Mouse (Mus musculus) forebrain, embryonic 13.5 days (tissue): ENCODE measurements at regions not wholly inside any gene's neighbourhood (a gene's known extent, or its start where the extent isn't known, plus 50 kb on each side); places are given as distances from the start of the nearest gene placed in this dataset.

Source experiments
- ATAC-seq: fragments of 200-750 bp; cut with Nextera tagmentation; 2 replicates; pipeline ENCODE4 v1.8.0; 2017
- H3K27ac ChIP-seq: fragments of 300-500 bp; sonication (generic); 2 replicates; pipeline ENCODE4 v1.5.1; 2015; ENCODE audit warnings: inconsistent platforms, mild to moderate bottlenecking, moderate library complexity
- H3K27me3 ChIP-seq: fragments of 300-500 bp; sonication (generic); 2 replicates; pipeline ENCODE4 v1.6.1; 2015; ENCODE audit warnings: mild to moderate bottlenecking, inconsistent platforms
- H3K36me3 ChIP-seq: fragments of 300-500 bp; sonication (generic); 2 replicates; pipeline ENCODE4 v1.6.1; 2015; ENCODE audit warnings: mild to moderate bottlenecking, inconsistent platforms; ENCODE audit not compliant: poor library complexity, severe bottlenecking
- H3K4me1 ChIP-seq: fragments of 300-500 bp; sonication (generic); 2 replicates; pipeline ENCODE4 v1.6.1; 2015; ENCODE audit warnings: inconsistent platforms
- H3K4me2 ChIP-seq: fragments of 300-500 bp; sonication (generic); 2 replicates; pipeline ENCODE4 v1.6.1; 2015; ENCODE audit warnings: inconsistent platforms, mild to moderate bottlenecking, moderate library complexity
- H3K4me3 ChIP-seq: fragments of 300-500 bp; sonication (generic); 2 replicates; pipeline ENCODE4 v1.5.1; 2015; ENCODE audit warnings: mild to moderate bottlenecking, inconsistent platforms
- H3K9ac ChIP-seq: fragments of 300-500 bp; sonication (generic); 2 replicates; pipeline ENCODE4 v1.6.1; 2015; ENCODE audit warnings: mild to moderate bottlenecking, inconsistent platforms
- H3K9me3 ChIP-seq: fragments of 300-500 bp; sonication (generic); replicated peaks from 2 replicates; pipeline ENCODE4 v1.6.1; 2016; ENCODE audit warnings: inconsistent platforms
- WGBS: fragments of 180-500 bp; shearing (Covaris S2); methylation state at CpG from one replicate; pipeline ENCODE4 v1.1.7; 2015; 5-methylcytosine and 5-hydroxymethylcytosine counted together

DNA sequence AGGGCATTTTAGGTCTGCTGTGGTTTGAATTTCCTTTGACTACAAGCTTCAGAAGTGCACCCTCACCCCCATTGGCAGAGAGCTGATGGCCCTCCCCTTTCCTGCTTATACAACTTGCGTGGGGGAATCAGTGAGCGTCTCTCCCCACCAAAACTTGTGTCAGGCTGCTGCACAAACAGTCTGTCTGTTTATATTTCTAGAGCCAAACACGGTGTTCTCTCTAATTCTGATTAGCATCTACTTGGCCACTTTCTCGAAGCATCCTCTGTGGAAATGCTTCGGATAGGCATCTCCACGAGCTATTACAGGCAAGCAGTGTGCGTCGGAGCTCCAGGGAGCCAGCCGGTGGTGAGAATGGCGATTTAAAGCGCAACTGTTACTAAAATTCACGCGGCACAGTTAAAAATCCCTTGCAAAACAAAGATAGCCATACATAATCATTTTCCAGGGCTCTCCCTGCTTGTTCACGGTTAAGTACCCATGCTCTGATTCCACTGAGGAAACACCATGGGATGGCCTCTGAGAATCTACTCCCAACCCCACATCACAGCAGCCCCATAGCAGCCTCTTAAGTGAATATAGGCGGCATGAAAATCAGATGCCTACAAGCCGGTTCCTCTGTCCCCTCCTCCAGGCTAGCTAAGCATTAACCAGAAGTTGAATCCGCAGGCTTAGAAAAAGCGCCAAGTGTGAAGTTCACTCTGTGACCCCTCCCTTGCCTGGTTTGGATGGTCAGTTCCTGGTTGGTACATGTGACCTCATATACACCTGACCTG is 273.7 kb upstream of the Sall1 start:
- whole genome bisulfite sequencing = 23% methylated on average over 18 of the region's 18 CpGs
- H3K9ac ChIP-seq = peak overlapping the region; percentile 37; the same call in 1 of the 2 replicates
- ATAC-seq = peak; percentile 69; the same call in 1 of the 2 replicates
- H3K27me3 ChIP-seq = no peaks in the 10 kb centered on the region
- H3K4me2 ChIP-seq = peak overlapping the region; percentile 45
- peak overlapping the region; percentile 77 for H3K27ac ChIP-seq
- H3K4me3 ChIP-seq = no peak overlapping the region
- H3K36me3 ChIP-seq = no peaks in the 10 kb centered on the region
- peaks cover 41% of the 10 kb centered on the region for H3K4me1 ChIP-seq
- no peaks in the 10 kb centered on the region for H3K9me3 ChIP-seq

DNA sequence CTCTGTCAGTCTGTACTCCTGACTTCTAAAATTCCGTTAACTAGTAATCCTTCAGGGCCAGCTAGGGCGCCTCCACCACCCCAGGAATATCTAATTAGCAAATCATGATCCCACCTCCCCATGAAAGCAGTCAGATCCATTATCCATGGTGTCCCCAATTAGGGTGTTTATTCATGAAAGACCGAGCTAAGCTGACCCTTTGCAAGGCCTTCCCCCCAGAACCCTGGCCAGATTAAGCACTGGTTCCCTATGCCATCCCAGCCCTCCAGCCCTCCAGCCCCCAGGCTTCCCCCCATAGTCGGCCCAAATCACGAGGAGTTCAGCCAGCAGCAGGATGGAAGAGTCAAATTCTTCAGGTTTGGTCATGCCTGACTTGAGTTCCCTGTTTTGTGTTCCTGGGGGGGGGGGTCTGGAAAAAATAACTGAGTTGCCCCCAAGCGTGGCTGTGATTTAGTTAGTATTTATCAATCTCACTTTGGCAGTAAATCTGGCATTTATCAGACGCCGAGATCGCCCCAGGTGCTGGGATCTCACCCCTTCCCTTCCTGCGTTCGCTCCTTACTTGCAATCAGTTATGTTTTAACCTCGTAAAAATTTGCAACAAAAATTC is 272.7 kb upstream of the Sall1 start:
- Histone ChIP-seq H3K4me3 (no peak overlapping the region), H3K27ac (no peak overlapping the region; the same call in 1 of the 2 replicates), H3K4me1 (peaks cover 41% of the 10 kb centered on the region), H3K27me3 (no peaks in the 10 kb centered on the region), H3K4me2 (peak overlapping the region; percentile 8; the same call in 1 of the 2 replicates), H3K9me3 (no peaks in the 10 kb centered on the region), H3K36me3 (no peaks in the 10 kb centered on the region), H3K9ac (no peak overlapping the region)
- ATAC-seq = no peak
- 28% methylated on average over 12 of the region's 12 CpGs for WGBS

DNA sequence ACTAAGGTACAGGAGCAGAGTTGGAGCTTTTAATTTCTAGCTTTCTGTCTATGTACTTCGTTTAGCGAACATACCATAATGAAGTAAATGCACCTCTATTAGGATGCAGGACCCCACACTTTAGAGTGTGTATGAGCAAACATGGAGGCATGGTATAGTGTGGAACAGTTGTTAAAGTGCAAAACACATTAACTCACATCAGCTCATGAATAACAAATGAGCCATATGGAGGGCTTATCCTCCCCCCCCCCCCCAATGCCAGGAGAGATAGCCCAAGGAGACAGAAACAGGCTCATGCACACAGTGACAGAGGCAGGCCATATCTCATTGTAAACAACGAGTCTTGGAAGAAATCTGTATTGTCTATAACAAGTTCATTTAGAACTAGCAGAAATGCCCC is 270.9 kb upstream of the Sall1 start:
- Histone ChIP-seq H3K4me2 (no peak overlapping the region), H3K9me3 (no peaks in the 10 kb centered on the region), H3K9ac (no peak overlapping the region), H3K4me3 (no peak overlapping the region), H3K4me1 (peaks cover 56% of the 10 kb centered on the region), H3K27me3 (no peaks in the 10 kb centered on the region), H3K36me3 (no peaks in the 10 kb centered on the region), H3K27ac (no peak overlapping the region)
- WGBS = 73% methylated on average over 3 of the region's 3 CpGs
- ATAC-seq = peak; percentile 10; the same call in 1 of the 2 replicates

DNA sequence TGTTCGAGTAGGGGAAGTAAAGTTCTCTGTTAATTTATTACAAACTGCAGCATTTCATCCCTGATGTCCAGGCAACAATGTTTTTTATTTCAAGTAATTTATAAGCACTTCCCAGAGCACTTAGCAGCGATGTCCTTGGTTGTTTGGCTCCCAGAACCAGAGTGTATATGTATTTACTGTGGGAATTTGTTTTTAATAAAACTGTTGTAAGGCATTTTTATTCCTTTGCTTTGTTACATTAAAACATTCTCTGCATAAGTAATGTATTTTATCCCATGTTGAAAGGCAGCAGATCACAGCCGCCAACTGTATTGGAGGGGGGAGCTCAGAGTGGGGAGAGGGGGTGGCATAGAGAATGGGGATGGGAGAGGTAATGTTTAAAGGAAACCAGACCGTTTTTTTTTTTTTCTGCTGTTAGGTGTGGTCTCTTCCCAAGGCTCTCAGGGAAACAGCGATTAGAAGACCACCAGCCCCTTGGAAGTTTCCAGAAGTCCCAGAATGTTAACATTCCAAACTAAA is 266.8 kb upstream of the Sall1 start:
- whole genome bisulfite sequencing = 7% methylated on average over 5 of the region's 5 CpGs
- peak; percentile 70; the same call in 1 of the 2 replicates for ATAC-seq
- H3K9ac ChIP-seq = no peak overlapping the region
- H3K27ac ChIP-seq = peak overlapping the region; percentile 37
- no peaks in the 10 kb centered on the region for H3K36me3 ChIP-seq
- peak overlapping the region; percentile 13 for H3K4me2 ChIP-seq
- peaks cover 65% of the 10 kb centered on the region for H3K4me1 ChIP-seq
- no peaks in the 10 kb centered on the region for H3K27me3 ChIP-seq
- no peak overlapping the region for H3K4me3 ChIP-seq
- no peaks in the 10 kb centered on the region for H3K9me3 ChIP-seq

DNA sequence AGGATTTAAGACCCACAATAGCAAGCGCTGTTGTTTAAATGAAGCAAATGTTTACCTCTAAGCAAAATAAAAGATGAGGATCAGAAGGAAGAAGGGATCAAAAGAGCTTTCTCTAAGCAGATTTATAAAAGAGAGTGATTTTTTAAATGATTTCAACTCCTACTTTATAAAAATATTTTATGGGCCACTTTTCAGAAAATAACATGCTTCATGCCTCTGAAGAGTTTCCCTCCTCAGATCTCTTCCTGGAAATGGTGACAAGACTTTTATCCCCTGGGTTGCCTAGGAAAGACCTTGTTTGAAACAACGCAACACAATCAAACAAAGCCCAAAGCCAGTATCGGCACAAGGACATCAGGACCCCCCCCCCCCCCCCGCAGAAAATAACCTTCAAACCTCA is 265.6 kb upstream of the Sall1 start:
- no peaks in the 10 kb centered on the region for H3K27me3 ChIP-seq
- no peaks in the 10 kb centered on the region for H3K36me3 ChIP-seq
- 0 out of 2 replicates have a peak overlapping the region, but pooled peaks have one; percentile 26 for H3K9ac ChIP-seq
- H3K9me3 ChIP-seq = no peaks in the 10 kb centered on the region
- H3K27ac ChIP-seq = peak overlapping the region; percentile 78
- peak overlapping the region; percentile 28 for H3K4me2 ChIP-seq
- no peak for ATAC-seq
- 4% methylated on average over 4 of the region's 4 CpGs for WGBS
- H3K4me3 ChIP-seq = no peak overlapping the region
- H3K4me1 ChIP-seq = peaks cover 59% of the 10 kb centered on the region

DNA sequence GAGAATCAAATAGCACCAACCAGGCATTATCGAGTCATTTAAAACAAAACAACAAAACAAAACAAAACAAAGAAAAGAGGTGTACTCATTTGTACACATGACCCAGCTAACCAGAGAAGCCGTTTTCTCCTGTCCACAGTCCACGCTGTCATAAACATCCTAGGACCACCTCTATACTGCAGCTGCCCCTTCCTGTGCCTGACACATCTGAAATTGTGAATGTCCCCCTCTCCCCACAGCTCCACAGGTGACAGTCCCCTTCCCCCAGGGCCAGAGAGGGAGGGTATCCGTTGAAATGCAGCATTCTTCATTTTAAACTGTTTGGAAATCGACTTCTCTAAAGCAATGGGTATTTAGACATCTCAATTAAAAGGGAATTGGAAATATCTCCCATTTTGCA is 265.0 kb upstream of the Sall1 start:
- H3K4me2 ChIP-seq = peak overlapping the region; percentile 28
- H3K27ac ChIP-seq = peak overlapping the region; percentile 78
- no peaks in the 10 kb centered on the region for H3K9me3 ChIP-seq
- peak; percentile 57; the same call in 1 of the 2 replicates for ATAC-seq
- H3K4me3 ChIP-seq = no peak overlapping the region
- H3K36me3 ChIP-seq = no peaks in the 10 kb centered on the region
- H3K9ac ChIP-seq = 0 out of 2 replicates have a peak overlapping the region, but pooled peaks have one; percentile 31
- H3K27me3 ChIP-seq = no peaks in the 10 kb centered on the region
- H3K4me1 ChIP-seq = peaks cover 58% of the 10 kb centered on the region
- WGBS = 9% methylated on average over 5 of the region's 5 CpGs

DNA sequence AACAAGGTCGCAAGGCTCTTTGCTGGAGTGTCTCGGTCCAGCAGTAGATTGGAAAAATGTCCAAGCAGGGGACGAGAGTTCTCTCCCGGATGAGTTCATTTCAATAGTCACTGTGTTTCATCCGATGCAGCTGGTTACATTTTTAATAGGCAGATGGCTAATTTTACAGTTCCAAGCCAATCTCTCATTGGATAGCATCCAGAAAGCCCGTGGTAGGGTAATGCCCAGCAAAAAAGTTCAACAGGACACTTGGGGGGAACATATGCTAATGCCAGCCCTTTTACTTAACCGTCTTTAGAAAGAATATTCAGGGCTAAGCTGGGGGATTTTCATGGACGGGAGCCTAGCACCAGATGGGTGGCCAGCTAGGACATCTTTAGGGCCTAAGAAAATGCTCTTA is 264.6 kb upstream of the Sall1 start:
- H3K36me3 ChIP-seq = no peaks in the 10 kb centered on the region
- no peaks in the 10 kb centered on the region for H3K9me3 ChIP-seq
- 0 out of 2 replicates have a peak overlapping the region, but pooled peaks have one; percentile 9 for H3K9ac ChIP-seq
- peak; percentile 60 for ATAC-seq
- WGBS = 4% methylated on average over 8 of the region's 8 CpGs
- H3K27me3 ChIP-seq = no peaks in the 10 kb centered on the region
- H3K4me1 ChIP-seq = peaks cover 58% of the 10 kb centered on the region
- H3K4me2 ChIP-seq = peak overlapping the region; percentile 28
- H3K4me3 ChIP-seq = no peak overlapping the region
- peak overlapping the region; percentile 78 for H3K27ac ChIP-seq

DNA sequence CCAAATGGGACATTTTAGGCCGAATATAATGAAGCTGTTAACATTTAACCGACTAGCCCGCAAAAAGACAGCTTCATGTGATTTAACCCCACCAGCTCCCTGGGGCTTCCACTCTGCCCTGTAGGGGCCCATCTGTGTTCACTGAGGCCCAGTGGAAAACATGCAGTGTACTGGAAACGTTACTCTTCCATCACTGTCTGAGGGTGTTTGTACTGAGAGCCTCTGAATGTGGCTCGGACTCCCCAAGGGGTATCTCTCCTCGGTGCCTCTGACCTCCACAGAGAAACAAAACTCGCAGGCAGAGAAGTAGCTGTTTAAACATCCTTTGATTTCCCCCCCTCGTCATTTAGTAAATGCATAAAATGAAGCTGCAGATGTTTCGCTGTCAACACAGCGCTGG is 263.6 kb upstream of the Sall1 start:
- Histone ChIP-seq H3K36me3 (no peaks in the 10 kb centered on the region), H3K4me3 (no peak overlapping the region), H3K9me3 (no peaks in the 10 kb centered on the region), H3K27me3 (no peaks in the 10 kb centered on the region), H3K9ac (0 out of 2 replicates have a peak overlapping the region, but pooled peaks have one; percentile 4), H3K4me2 (peak overlapping the region; percentile 29), H3K4me1 (peaks cover 54% of the 10 kb centered on the region), H3K27ac (peak overlapping the region; percentile 37)
- no peak for ATAC-seq
- WGBS = 25% methylated on average over 10 of the region's 10 CpGs

DNA sequence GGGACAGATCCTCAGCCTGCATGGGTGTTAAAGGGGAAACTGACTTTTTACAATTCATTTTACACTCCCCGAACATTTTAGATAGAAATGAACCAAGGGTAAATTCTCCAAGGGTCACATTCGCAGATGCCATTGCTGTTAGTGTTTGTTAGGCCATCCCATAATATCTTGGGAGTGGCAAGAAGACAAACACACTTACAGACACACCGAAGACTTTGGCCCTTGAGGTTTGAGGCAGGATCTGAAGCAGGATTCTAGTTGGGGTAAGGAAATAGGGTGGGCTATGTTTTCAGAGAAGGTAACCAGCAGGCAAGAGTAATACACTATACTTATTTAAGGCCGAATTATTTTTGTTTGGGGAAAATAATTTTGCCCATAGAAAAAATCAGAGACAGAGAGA is 263.1 kb upstream of the Sall1 start:
- H3K36me3 ChIP-seq = no peaks in the 10 kb centered on the region
- ATAC-seq = no peak
- H3K4me2 ChIP-seq = no peak overlapping the region
- WGBS = 80% methylated on average over 4 of the region's 4 CpGs
- H3K4me1 ChIP-seq = peaks cover 54% of the 10 kb centered on the region
- no peak overlapping the region for H3K9ac ChIP-seq
- no peak overlapping the region for H3K27ac ChIP-seq
- no peak overlapping the region for H3K4me3 ChIP-seq
- no peaks in the 10 kb centered on the region for H3K27me3 ChIP-seq
- no peaks in the 10 kb centered on the region for H3K9me3 ChIP-seq

DNA sequence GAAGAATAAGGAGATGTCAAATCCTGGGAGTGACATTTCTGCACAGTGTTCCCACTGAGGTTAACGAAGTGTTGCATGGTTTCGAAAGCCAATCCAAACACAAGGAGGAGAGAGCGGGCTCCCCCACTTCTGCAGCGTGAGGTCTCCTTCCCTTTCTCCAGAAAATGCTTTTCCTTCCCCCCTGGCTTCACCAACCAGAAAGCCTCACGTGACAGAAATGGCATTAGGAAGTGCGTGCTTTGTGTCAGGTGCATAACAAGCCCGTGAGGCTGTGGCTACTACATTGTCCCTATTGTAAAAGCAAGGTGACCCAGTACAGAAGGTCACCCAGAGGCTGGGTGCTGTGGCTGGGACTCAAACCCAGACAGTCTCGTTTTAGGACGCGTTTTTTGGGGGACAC is 260.2 kb upstream of the Sall1 start:
- Histone ChIP-seq H3K4me1 (peaks cover 33% of the 10 kb centered on the region), H3K4me2 (no peak overlapping the region), H3K27ac (no peak overlapping the region), H3K27me3 (no peaks in the 10 kb centered on the region), H3K9ac (no peak overlapping the region), H3K4me3 (no peak overlapping the region), H3K9me3 (no peaks in the 10 kb centered on the region), H3K36me3 (no peaks in the 10 kb centered on the region)
- WGBS = 55% methylated on average over 10 of the region's 10 CpGs
- no peak for ATAC-seq

DNA sequence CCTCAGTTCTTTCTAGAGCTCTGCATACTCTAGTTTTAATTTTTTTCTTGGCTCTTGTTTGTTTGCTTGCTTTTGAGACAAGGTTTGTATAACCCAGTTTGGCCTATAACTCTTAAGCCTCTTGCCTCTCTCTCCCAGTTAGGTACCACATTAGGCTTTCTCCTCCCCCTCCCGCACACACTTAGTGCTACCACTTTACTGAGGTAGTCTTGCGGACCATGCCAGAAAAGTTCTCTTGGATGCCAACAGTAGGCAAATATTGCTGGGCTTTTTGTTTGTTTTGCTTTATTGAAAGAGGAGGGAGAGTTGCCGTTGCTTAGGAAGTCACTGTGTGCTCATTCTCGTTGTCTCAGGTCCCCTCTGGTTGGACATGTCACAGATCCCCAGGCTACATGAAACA is 259.4 kb upstream of the Sall1 start:
- no peak for ATAC-seq
- no peaks in the 10 kb centered on the region for H3K36me3 ChIP-seq
- no peak overlapping the region for H3K9ac ChIP-seq
- H3K27ac ChIP-seq = no peak overlapping the region
- H3K4me1 ChIP-seq = peaks cover 25% of the 10 kb centered on the region
- no peak overlapping the region for H3K4me2 ChIP-seq
- H3K9me3 ChIP-seq = no peaks in the 10 kb centered on the region
- 83% methylated on average over 4 of the region's 4 CpGs for WGBS
- H3K4me3 ChIP-seq = no peak overlapping the region
- no peaks in the 10 kb centered on the region for H3K27me3 ChIP-seq

DNA sequence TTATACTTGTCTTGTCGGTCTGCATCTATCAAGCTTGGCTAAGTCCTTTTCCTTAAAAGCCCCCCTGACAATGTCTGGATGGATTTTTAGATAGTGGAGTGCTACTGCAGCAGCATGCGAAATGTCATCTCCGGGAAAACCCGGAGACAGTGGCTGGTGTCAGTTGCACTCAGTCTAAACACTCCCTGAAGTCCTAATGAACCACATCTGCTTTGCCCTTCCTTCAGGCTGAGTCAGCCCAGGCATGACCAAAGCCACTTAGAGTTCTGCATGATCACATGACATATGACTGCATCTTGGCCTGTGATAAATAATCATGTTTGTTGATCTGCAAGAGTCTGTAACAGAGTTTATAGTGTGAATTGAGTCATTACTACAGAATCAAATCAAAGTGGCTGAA is 255.7 kb upstream of the Sall1 start:
- Histone ChIP-seq H3K4me3 (no peak overlapping the region), H3K27ac (no peak overlapping the region), H3K36me3 (no peaks in the 10 kb centered on the region), H3K4me2 (no peak overlapping the region), H3K9ac (no peak overlapping the region), H3K27me3 (no peaks in the 10 kb centered on the region), H3K4me1 (0 out of 2 replicates have a peak, but pooled peaks cover 15% of the 10 kb centered on the region), H3K9me3 (no peaks in the 10 kb centered on the region)
- WGBS = 88% methylated on average over 4 of the region's 4 CpGs
- ATAC-seq = no peak
